Mouse (Mus musculus) midbrain, embryonic 16.5 days (tissue): ENCODE measurements at regions not wholly inside any gene's neighbourhood (a gene's known extent, or its start where the extent isn't known, plus 50 kb on each side); places are given as distances from the start of the nearest gene placed in this dataset.
A peak's percentile ranks its signal among the peaks of the same experiment; 100 is the strongest.

Source experiments
- ATAC-seq: fragments of 200-750 bp; cut with Nextera tagmentation; 2 replicates; pipeline ENCODE4 v1.8.0; 2017; ENCODE audit warnings: moderate TSS enrichment
- H3K27ac ChIP-seq: fragments of 300-500 bp; sonication (generic); 2 replicates; pipeline ENCODE4 v1.5.1; 2014; ENCODE audit warnings: mild to moderate bottlenecking, low read length, mixed read lengths
- H3K27me3 ChIP-seq: fragments of 300-500 bp; sonication (generic); 2 replicates; pipeline ENCODE4 v1.6.1; 2014; ENCODE audit warnings: low read depth, low read length, mixed read lengths; ENCODE audit not compliant: control insufficient read depth, insufficient read depth
- H3K36me3 ChIP-seq: fragments of 300-500 bp; sonication (generic); 2 replicates; pipeline ENCODE4 v1.6.1; 2014; ENCODE audit warnings: mild to moderate bottlenecking, low read length, moderate library complexity, mixed read lengths; ENCODE audit not compliant: control insufficient read depth, insufficient read depth
- H3K4me1 ChIP-seq: fragments of 300-500 bp; sonication (generic); 2 replicates; pipeline ENCODE4 v1.6.1; 2014; ENCODE audit warnings: mild to moderate bottlenecking, low read length, mixed read lengths; ENCODE audit not compliant: control insufficient read depth, insufficient read depth
- H3K4me2 ChIP-seq: fragments of 300-500 bp; sonication (generic); 2 replicates; pipeline ENCODE4 v1.6.1; 2014; ENCODE audit warnings: mild to moderate bottlenecking, low read length, mixed read lengths
- H3K4me3 ChIP-seq: fragments of 300-500 bp; sonication (generic); 2 replicates; pipeline ENCODE4 v1.5.1; 2014; ENCODE audit warnings: low read depth, mild to moderate bottlenecking, low read length, moderate library complexity, mixed read lengths
- H3K9ac ChIP-seq: fragments of 300-500 bp; sonication (generic); 2 replicates; pipeline ENCODE4 v1.6.1; 2014; ENCODE audit warnings: low read depth, low read length, mixed read lengths
- H3K9me3 ChIP-seq: fragments of 300-500 bp; sonication (generic); replicated peaks from 2 replicates; pipeline ENCODE4 v1.6.1; 2014; ENCODE audit warnings: mild to moderate bottlenecking, low read length, mixed read lengths; ENCODE audit not compliant: control insufficient read depth, poor library complexity, severe bottlenecking
- WGBS: fragments of 180-500 bp; shearing (Covaris S2); extraction: QIAGEN DNeasy Blood & Tissue Kit; methylation state at CpG from one replicate; pipeline ENCODE4 v1.1.7; 2014; 5-methylcytosine and 5-hydroxymethylcytosine counted together

GRCm38 (mm10) chr15:56278622-56279301 lies 1198.7 kb downstream of the Slc22a22 start:
- ATAC-seq, result peak; percentile 96
- no peaks in the 10 kb centered on the region for H3K9me3 ChIP-seq
- WGBS, result 45% methylated on average over 7 of the region's 7 CpGs

GRCm38 (mm10) chr15:56278006-56278405 lies 1199.4 kb downstream of the Slc22a22 start:
- H3K9me3 ChIP-seq, result no peaks in the 10 kb centered on the region
- H3K27me3 ChIP-seq, result no peaks in the 10 kb centered on the region
- H3K27ac ChIP-seq, result peak overlapping the region; percentile 33; the same call in 1 of the 2 replicates
- 35% methylated on average over 3 of the region's 3 CpGs for WGBS
- peaks cover 9% of the 10 kb centered on the region for H3K4me1 ChIP-seq
- H3K4me3 ChIP-seq, result no peak overlapping the region
- H3K36me3 ChIP-seq, result no peaks in the 10 kb centered on the region
- peak; percentile 77 for ATAC-seq
- no peak overlapping the region for H3K4me2 ChIP-seq
- H3K9ac ChIP-seq, result no peak overlapping the region

More at GRCm38 (mm10) chr15:56278622-56279301, 1198.7 kb downstream of the Slc22a22 start:
- Histone ChIP-seq H3K4me2 (no peak overlapping the region), H3K27me3 (no peaks in the 10 kb centered on the region), H3K9ac (no peak overlapping the region), H3K27ac (peak overlapping the region; percentile 35; the same call in 1 of the 2 replicates), H3K4me3 (no peak overlapping the region), H3K36me3 (no peaks in the 10 kb centered on the region), H3K4me1 (peaks cover 9% of the 10 kb centered on the region)

GRCm38 (mm10) chr15:56248731-56249130 lies 1228.7 kb downstream of the Slc22a22 start:
- Histone ChIP-seq H3K9ac (no peak overlapping the region), H3K4me3 (no peak overlapping the region), H3K4me1 (no peaks in the 10 kb centered on the region), H3K36me3 (no peaks in the 10 kb centered on the region), H3K27me3 (no peaks in the 10 kb centered on the region), H3K9me3 (no peaks in the 10 kb centered on the region), H3K27ac (no peak overlapping the region), H3K4me2 (no peak overlapping the region)
- no peak for ATAC-seq
- 84% methylated on average over 1 of the region's 1 CpGs for WGBS

GRCm38 (mm10) chr15:56244004-56244735 lies 1233.3 kb downstream of the Slc22a22 start:
- Histone ChIP-seq H3K4me1 (no peaks in the 10 kb centered on the region), H3K4me3 (no peak overlapping the region), H3K9ac (no peak overlapping the region), H3K27me3 (no peaks in the 10 kb centered on the region), H3K4me2 (no peak overlapping the region), H3K9me3 (no peaks in the 10 kb centered on the region), H3K27ac (no peak overlapping the region), H3K36me3 (no peaks in the 10 kb centered on the region)
- ATAC-seq, result no peak
- 78% methylated on average over 9 of the region's 9 CpGs for WGBS

- Histone ChIP-seq H3K27ac (no peak overlapping the region), H3K9ac (no peak overlapping the region), H3K4me2 (no peak overlapping the region), H3K4me3 (no peak overlapping the region), H3K27me3 (no peaks in the 10 kb centered on the region), H3K9me3 (no peaks in the 10 kb centered on the region), H3K36me3 (no peaks in the 10 kb centered on the region), H3K4me1 (peaks cover 2% of the 10 kb centered on the region; the same call in 1 of the 2 replicates)
- ATAC-seq, result no peak
- 91% methylated on average over 5 of the region's 5 CpGs for WGBS
Measured at GRCm38 (mm10) chr15:56202552-56202951, 1274.9 kb downstream of the Slc22a22 start.

GRCm38 (mm10) chr15:56199336-56199735 lies 1278.1 kb downstream of the Slc22a22 start:
- Histone ChIP-seq H3K9ac (no peak overlapping the region), H3K27me3 (no peaks in the 10 kb centered on the region), H3K9me3 (no peaks in the 10 kb centered on the region), H3K27ac (no peak overlapping the region), H3K36me3 (no peaks in the 10 kb centered on the region), H3K4me2 (no peak overlapping the region), H3K4me1 (peaks cover 2% of the 10 kb centered on the region; the same call in 1 of the 2 replicates), H3K4me3 (no peak overlapping the region)
- WGBS, result 68% methylated on average over 2 of the region's 2 CpGs
- ATAC-seq, result no peak

- H3K9ac ChIP-seq, result no peak overlapping the region
- no peak for ATAC-seq
Measured at GRCm38 (mm10) chr15:56197425-56198201, 1279.8 kb downstream of the Slc22a22 start.

GRCm38 (mm10) chr15:56166236-56166635 lies 1311.2 kb downstream of the Slc22a22 start:
- Histone ChIP-seq H3K9me3 (no peaks in the 10 kb centered on the region), H3K36me3 (no peaks in the 10 kb centered on the region), H3K4me2 (no peak overlapping the region), H3K27me3 (no peaks in the 10 kb centered on the region), H3K4me1 (no peaks in the 10 kb centered on the region), H3K27ac (no peak overlapping the region), H3K9ac (no peak overlapping the region), H3K4me3 (no peak overlapping the region)
- 82% methylated on average over 6 of the region's 6 CpGs for WGBS
- ATAC-seq, result no peak

More at GRCm38 (mm10) chr15:56197425-56198201, 1279.8 kb downstream of the Slc22a22 start:
- Histone ChIP-seq H3K4me2 (no peak overlapping the region), H3K4me1 (peaks cover 2% of the 10 kb centered on the region; the same call in 1 of the 2 replicates), H3K36me3 (no peaks in the 10 kb centered on the region), H3K27me3 (no peaks in the 10 kb centered on the region), H3K27ac (no peak overlapping the region), H3K4me3 (no peak overlapping the region), H3K9me3 (no peaks in the 10 kb centered on the region)
- 70% methylated on average over 1 of the region's 1 CpGs for WGBS
